Mouse (Mus musculus) gastrocnemius, adult 8-10 months (tissue): Measurements from ENCODE around the gene Pnkd. TPM values are rescaled to one million over a fixed set of nuclear protein-coding genes. Genes with fewer than 3 reads are reported as not detected.
A peak's percentile ranks its signal among the peaks of the same experiment; 100 is the strongest.
"Not testable (repeated sequence)": the region's sequence is repeated elsewhere in the genome, so short reads cannot be mapped to it uniquely, and the experiment has no call there.

Source experiments
- DNase-seq, 2 experiments: peaks; one replicate each; pipeline ENCODE4 v3.0.0; 2022; ENCODE audit warnings: low spot score in 2 of 2
- total RNA-seq, 4 experiments: library from RNA; stranded (reverse); gene quantifications; 2 replicates each; pipeline ENCODE4 v1.2.4; 2022

The Pnkd gene
- total RNA-seq, 4 experiments from 2014 or later, result 51.9 to 56.2 (median 53.1) TPM

DNA sequence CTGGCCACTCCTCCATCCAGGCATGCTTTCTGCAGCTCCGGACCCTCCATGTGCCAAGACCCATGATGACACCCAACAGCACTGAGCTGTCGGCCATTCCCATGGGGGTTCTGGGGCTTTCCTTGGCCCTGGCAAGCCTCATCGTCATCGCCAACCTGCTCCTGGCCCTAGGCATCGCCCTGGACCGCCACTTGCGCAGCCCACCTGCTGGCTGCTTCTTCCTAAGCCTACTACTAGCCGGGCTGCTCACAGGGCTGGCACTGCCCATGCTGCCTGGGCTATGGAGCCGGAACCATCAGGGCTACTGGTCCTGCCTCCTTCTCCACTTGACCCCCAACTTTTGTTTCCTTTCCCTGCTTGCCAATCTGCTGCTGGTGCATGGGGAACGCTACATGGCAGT, 6.2 kb upstream of the Pnkd start, which contains the start of gene Gpbar1:
TSS of gene Gpbar1 (plus strand) at position 13 of the 400 bp plus-strand sequence.
- no peak for DNase-seq

DNA sequence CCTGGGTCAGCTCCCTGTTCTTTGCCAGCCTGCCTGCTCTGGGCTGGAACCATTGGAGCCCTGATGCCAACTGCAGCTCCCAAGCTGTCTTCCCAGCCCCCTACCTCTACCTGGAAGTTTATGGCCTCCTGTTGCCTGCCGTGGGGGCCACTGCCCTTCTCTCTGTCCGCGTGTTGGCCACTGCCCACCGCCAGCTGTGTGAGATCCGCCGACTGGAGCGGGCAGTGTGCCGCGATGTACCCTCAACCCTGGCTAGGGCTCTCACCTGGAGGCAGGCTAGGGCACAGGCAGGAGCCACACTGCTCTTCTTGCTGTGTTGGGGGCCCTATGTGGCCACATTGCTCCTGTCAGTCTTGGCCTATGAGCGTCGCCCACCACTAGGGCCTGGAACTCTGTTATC, 5.7 kb upstream of the Pnkd start:
- no peak for DNase-seq

DNA sequence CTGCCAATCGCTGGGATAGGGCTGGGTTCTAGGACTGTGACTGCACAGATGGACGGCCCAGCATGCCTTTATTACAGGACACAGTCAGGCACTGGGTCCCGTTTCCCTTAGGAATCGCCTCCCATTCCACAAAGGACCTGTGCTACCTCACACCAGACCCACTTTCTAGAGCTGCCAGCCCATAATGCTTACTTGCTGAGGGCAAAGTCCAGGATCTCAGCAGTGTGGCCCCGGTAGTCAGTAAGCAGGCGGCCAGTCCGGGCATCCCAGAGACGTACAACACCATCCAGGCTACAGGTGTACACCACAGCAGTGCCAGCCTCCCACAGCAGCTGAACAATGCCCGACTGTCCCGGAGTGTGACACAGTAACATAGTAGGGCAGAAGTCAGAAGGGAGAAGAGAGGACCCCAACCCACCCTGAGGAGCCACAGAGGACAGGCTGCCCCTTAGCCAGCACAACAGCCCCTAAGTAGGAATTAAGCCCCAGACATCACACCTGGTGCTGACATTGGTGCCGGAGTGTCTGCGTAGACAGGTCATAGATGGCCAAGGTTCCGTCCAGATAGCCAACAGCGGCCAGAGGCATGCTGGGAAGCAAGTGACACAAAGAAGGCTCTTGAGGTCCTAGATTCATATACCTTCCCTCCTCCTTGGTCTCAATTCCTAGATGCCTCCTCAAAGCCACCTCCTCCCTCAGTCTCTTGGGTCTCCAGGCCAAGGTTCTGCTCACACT, 4.0 kb upstream of the Pnkd start:
- DNase-seq, result no peak

DNA sequence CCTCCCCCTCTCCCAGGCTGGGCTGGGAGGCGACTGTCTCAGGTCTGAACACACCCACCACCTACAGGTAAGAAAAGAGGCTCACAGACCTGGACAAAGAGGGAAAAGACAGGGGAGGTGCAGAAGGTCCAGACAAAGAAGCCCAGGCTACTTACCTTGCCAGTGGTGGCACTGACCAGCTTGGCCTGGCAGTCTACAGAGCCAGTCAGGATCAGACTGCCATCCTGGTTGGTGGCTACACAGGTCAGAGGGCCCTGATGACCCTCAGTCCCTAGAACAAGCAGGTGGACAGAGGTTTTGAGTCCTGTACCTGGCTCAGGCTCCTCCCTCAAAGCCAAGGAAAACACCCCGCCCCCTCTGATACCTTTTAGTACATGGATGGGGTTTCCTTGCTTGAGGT, 3.4 kb upstream of the Pnkd start:
- DNase-seq, result no peak

DNA sequence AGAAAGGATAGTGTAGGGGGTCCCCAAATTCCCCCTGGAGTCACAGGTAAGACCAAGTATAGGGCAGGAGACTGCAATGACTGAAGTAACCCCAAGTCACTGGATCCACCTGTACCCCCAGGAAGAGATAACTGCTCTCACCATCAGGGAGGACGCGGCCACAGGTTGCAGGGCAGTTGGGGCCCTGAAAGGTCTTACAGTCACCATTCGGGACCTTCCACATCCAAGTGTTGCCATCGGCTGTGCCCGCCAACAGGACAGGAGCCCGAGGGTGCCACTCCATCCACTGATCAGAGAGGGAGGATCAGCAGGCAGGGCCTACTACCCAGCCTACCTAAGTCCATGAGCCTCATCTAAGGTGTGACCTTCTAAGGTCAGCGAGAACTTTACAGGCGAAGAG, 2.8 kb upstream of the Pnkd start:
- no peak for DNase-seq

DNA sequence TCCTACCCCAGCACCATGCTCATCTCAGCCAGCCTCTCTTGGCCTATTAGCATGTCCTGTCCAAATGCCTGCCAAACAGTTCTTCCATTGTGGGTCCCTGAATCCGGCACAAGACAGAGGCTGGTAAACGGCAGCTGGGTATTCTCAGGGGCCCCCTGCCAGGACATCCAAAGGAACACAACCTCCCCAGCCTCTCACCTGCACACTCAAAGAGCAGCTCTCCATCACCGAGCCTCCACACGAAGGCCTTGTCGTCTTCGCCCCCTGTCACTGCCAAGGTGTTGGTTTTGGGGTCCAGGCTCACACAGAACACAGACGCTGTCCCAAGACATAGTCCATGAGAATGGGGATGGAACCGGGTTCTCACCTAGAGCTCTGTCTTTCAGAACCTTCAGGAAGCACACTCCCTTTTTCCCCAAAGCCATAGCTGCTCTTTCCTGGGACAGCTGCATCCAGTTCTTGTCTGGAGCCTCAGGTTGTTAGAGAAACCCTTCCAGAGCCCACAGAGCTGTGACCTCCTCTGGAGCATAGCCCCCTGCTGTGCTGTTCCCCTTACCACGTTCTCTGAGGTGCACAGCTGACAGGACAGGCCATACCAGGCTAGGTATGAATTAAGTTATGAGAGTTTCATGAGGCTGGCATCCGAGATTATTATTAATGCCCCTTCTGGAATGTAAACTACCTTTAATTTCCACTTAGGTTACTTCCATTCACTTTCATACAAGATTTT, 1.7 kb upstream of the Pnkd start:
- DNase-seq, result no peak

DNA sequence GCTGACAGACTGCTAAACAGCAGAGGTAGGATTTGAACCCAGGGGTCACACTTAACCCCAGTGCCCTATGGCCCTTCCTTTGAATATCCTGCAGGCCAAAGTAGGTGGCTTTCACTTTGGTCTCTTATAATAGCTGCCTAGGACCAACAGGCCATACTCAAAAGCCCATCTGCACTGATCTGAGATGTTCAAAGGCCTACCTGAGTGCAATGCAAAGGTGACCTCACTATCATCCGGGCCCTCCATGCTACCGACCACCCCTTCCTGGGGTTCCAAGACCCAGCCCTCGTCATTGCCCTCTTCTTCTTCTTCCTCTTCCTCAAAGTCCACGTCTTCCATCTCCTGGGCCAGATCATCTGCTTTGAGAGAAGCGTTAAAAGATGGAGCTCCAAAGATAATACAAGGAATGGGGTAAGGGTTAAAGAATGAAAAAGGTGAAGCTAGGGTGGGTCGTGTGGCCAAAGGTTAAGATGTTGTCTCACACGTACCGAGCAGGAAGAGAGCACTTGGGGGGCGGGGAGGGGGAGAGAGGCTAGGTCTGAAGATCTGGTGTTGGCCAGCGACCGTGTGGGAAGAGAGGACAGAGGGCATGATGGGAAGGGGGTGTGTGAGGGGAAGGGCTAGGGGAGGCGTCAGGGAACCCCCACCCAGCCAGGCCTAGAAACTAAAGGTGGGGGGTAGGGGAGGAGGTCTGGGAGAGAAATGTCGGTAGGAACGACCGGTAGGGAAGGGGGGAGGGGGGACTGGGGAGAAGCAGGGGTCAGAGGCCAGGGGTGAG, 855 bp upstream of the Pnkd start:
- DNase-seq, result no peak

DNA sequence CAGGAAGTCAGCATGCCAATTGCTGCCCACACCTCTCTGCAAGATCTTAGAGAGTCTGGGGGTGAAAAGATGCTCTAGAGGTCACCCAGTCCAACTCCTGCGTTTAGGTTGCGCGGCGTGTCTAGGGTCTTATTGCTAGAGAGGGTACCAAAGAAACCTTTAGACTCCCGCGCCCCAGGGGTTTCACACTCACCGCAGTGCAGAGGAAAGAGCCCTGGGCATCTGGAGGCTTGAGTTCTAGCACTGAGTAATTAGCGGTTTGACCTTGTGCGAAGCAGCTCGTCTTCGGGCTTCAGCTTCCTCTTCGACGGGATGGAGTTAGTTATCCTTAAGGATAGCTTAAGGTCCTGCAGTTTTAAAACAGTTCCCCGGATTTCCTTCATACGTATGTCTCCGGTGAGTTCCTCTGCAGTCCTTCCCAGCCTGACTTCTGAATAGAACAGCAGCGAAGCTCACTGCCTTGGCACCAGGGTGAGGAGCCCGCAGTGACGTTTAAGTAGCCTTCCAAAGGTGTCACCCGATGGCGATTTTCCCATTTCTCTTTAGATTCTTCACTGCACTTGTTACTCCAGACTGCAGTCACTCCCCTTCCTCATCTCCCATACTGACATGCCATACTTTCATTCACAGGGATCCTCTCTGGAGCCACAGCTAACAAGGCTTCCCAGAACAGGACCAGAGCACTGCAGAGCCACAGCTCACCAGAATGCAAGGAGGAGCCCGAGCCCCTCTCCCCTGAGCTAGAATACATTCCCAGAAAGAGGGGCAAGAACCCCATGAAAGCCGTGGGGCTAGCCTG, 681 bp downstream of the Pnkd start:
- DNase-seq, result peak in 1 of 2 experiments; percentile 22

DNA sequence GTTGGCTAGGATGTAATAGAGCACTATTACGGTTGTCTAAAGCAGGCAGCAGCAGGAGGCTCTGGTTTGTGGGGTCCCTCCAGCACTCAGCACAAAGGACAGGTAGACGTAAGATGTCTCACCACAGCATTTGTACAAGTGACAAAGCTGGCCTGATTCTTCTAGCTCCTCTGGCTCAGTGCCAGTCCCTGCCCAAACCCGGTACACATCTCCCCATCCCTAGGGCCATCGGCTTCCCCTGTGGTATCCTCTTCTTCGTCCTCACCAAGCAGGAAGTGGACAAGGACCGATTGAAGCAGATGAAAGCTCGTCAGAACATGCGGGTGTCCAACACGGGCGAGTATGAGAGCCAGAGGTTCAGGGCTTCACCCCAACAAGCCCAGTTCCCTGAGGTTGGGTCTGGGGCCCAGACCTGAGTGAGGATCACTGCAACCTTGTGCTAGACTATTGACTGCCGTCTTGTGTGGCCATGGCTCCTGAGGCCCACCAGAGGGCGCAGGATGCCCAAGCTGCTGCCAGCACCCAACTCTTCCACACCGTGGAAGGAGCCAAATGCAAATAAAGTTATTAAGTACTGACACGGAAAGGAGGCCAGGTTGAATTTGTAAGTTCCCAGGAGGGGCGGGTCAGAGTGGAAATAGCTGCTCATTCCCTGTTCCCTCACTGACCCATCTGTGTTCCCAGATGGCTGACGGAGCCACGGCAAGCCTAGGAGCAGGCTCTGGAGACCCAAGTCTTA, 2.3 kb downstream of the Pnkd start:
- DNase-seq, result not testable (repeated sequence)

DNA sequence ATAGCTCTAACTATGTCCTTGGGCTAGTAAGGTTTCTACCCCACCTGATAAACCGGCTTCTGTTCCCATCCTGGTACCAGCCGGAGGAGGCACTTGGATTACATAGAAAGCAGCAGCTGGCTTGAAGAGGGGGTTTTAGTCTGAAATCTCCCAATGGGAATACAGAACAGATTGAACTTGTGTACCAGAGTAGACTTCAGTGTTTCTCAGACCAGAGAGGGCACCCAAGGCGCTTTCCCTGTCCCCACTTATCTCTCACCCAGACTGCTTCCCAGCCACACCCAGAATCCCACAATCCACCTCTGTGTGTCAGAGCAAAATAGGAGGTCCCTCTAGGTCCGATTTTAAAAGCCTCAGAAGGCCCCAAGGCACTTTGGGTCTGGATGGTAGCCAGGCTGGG, 3.6 kb downstream of the Pnkd start:
- DNase-seq, result no peak

DNA sequence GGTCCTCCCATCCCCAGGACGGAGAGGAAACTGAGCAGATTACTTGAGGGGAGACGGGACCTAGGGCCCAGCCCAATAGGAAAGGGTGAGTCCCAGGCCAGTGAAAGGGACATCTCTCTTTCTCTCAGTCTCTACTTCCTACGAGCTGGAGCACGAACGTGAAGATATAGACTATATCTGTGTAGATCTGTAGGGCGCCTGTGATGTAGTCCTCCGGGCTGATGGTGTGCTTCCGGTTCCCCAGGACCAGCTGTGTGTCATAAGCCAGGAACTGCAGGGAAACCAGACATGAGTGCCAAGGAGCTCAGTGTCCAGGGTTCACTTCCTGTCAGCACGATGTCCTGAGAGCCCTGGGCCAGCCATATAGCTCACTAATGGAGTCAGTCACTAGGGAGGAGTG, 4.5 kb downstream of the Pnkd start:
- DNase-seq, result no peak

DNA sequence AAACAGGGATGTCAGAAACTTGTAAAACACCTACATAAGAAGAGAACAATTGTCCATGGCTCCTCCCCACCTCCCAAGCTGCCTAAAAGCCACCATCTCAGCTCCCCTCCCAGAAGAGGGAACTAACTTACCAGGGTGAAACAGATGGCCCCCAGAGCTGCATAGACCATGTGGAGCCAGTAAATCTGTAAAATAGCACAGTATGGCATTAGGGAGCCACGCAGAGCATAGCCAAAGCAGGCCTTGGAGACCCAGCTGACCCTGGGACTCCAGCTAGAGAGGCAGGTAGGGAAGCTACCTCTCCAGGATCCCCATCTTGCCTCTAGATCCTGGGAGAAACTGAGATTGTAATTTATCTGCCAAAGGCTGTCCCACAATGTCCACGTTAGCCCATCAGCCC, 5.0 kb downstream of the Pnkd start:
- DNase-seq, result no peak

DNA sequence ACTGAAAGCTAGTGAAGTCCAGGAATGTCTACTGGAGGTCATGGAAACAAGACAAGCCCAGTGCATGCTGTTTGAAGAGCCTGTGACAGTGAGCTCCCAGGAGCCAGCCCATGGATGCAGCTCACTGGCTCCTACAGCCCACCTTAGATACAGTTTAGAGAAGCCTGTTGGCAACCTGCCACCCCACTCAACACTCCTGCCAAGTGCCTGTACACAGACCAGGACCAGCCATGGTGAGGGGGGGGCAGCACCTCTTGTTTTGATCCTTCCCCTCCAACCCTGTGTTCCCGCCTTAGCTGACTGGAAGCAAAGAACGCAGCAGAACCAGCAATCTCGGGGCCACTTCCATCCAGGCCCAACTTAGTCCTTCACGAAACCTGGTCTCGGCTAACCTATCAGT, 5.4 kb downstream of the Pnkd start:
- DNase-seq, result no peak

DNA sequence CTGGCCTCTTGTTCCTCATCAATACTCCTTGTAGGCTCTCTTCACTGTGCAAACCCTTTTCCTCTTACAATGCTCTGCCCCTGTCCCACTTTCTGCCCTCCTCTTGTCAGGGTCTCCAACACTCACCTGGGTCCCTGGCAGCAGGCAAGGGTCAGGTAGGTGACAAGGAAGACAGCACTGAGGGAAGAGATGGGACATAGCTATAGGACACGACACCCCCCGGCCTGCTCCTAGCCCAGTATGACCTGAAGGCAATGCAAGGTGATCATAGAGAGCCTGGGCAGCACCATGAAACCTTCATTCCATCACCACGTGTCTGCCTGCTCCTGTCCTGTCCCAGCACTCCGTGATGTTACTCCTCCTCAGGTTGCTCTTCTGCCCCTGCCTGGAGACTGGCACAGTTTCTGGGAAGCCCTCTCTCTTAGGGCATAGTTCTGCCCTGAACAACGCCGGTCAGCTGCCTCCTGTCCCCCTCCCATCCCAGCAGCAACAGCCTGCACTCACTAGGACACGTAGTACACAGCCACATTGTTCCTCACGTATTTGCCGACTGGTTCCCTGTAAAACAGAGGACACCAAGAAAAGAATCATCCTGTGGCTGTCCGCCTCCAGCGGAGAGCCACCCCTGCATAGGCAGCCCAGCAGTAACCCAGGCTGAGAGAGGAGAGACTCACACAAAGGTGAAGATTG, 7.7 kb downstream of the Pnkd start:
- no peak for DNase-seq

DNA sequence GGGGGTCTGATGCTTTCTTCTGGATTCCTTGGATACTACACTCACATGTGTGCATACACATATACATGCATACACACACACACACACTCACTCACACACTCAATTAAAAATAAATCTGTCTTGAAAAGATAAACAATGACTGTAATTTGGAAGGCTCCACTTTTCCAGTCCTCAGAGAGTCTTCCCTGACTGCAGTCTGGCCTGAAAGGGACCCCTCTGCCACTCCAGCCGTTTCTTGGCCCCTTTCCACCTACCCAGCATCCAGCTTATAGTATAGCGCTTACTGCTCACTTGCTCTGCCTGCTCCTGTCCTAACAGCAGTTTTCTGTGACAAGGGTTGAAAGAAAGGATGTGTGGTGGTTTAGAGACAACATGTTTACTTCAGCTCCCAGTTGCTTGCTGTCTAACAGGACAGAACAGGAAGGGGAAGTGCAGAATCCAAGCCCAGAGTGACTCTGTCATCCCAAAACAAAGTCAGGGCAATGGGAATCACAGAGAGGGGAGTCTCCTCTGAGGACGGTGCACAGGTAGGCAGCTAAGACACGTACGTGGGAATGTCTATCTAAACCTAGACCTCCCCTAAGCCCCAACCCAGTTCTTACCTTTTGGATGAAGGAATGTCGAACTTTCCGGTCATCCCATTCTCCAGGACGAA, 8.7 kb downstream of the Pnkd start:
- DNase-seq, result no peak

DNA sequence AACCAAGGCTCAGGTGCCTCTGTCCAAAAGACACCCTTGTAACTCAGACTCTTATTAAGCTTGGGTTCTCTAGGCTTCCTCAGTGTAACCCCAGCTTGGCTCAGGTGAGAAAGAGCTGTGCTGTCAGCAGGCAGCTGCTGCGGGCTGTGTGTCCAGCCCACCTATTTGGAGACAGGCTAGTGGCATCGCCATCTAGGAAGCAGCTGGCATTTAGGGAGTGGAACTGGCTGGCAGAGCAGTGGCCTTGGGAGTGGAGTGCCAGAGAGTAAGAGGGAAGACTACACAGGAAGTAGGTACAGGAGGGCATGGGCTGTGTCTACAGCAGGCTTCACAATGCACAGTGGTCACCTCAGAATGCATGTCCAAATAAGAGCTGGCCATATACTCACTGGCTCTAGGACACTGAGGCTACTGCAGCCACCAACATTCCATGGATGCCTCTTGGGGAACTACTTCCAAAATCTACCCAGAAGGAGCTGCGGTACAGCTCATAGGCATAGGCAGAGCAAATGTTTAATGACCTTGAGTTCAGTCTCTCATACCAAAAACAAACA, 9.4 kb downstream of the Pnkd start:
- no peak for DNase-seq

DNA sequence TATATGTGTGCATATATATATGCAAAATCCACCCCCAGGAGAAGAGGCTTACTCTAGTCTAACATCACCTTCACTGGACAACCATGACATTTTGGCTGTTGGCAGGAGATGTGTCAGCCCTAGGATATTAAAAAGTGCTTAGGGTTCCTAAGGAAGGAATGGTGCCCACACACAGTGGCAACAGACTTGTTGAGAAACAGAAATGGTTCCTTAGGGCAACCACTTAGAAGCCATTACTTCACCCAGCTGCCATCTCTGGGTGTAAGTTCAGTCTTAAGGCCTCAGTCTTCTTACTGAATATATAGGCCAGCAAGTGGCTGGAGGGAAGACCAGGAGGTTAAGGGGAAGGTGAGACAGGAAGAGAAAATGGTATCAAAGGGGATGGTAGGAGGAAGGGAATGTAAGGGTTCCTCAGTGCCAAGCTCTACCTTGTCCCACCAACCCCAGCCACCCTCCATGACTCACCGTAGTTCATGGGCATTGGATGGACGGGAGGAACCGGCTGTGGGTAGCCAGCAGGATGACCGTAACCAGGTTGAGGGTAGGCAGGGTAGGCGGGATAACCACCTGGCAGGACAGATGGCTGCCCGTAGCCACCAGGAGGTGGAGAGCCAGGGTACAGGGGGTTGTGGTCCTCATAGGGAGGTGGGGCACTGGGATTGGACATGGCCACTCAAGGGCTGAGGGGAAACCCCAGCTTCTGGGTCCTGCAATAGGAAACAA, 10.2 kb downstream of the Pnkd start:
- DNase-seq, result no peak

DNA sequence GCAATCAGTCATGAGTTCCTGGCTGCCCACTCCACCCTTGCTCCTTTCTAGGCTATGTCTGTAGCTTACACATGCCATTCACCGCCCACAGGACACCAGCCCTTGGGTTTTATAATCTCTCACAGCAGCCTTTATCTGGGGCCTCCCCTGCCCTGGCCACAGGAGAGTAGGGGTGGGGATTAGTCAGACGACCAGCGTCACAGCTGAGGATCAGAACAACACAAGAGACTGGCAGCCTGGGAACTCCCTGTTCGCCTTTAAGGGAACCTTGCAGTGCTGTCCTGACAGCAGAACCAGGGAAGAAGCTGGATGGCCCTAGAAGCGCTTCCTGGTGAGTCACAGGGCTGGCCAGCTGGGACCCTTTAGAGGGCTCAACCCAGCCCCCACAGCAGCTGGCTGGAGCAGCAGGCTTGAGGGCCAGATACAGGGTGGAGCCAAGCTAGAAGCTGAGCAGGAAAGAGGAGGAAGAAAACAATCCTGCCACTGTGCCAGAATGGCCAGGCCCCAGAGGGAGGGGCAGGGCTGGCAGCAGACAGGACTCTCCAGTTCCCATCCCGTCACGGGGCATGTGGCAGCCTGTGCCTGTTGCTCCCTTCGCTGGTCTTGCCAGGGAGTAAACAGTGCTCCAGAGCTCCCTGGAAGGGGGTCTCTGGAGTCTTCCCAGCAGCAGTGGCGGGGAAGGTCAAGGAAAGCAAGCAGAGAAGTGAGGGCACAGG, 10.9 kb downstream of the Pnkd start:
- peak; percentile 93 to 95 for DNase-seq
